Mouse (Mus musculus) liver, postnatal 0 days (tissue): ENCODE measurements around the gene Entpd7.

Experiments used
- CTCF ChIP-seq: sonication (generic); IDR thresholded peaks from 2 replicates; pipeline ENCODE4 v1.5.1; 2016; ENCODE audit warnings: antibody characterized with exemption, low read depth
- EP300 ChIP-seq: IDR thresholded peaks from 2 replicates; pipeline ENCODE4 v1.6.1; 2016; ENCODE audit warnings: antibody characterized with exemption, low read depth, mild to moderate bottlenecking

DNA sequence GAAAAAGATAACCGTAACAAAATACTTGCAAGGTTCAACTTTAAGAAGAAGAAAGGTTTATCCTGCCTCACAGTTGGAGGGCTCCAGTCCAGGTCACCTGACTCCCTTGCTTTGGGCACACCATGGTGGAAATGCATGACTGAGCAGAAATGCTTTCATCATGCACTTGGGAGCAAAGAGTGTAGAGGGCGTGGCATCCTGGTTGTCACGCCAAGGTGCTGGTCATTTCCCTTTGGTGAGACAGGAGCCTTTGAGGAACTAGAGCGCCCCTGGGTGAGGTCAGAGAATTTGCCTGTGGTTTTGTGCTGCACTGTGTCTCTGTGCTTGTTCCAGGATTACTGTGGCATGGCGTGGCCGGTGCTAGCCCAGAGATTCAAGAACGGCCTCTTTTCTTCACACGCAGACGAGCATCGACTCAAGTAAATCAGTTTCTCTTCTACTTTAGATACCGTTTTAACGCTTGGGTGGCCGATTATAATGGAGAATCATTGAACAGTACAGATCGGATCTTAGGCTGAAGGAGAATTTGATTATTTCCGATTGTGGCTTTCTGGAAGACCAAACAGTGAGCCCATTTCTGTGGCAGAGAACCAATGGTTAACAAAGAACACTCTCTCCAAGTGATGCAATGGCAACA lies 37.2 kb downstream of the Entpd7 start:
- peak; percentile 6; the same call in 1 of the 2 replicates for TF ChIP-seq CTCF
- TF ChIP-seq EP300: no peak
